Mouse (Mus musculus) heart, adult 11 months (tissue): Measurements from ENCODE around the gene Smarca1.

Experiments
- DNase-seq: peaks from one replicate; pipeline ENCODE4 v3.0.0; 2022

Gene Smarca1

DNA sequence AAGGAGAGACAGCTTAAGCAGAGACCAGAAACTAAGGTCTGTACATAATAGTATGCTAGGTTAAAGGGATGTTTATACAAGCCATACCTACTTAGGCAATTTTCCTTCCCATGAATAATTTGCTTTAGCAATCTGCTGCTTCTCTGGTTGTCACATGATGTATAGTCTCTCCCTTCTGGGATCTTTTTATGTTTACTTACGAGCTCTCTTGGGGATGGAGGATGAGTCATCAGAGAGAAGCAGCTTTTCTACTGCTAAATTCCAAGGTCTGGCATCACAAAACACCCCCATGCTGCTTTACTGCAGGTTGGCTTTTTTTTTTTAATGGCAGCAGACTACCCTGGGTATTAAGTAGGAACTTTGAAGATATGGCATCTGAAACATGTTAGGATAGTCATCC is 132.6 kb downstream of the Smarca1 start:
- DNase-seq = no peak
